Mouse (Mus musculus): ENCODE data around the gene Fam189a1. TPM values are rescaled to one million over a fixed set of nuclear protein-coding genes. Genes with fewer than 3 reads are reported as not detected.

Fam189a1 gene
- polyA plus RNA-seq, 1 experiment, result not detected

DNA sequence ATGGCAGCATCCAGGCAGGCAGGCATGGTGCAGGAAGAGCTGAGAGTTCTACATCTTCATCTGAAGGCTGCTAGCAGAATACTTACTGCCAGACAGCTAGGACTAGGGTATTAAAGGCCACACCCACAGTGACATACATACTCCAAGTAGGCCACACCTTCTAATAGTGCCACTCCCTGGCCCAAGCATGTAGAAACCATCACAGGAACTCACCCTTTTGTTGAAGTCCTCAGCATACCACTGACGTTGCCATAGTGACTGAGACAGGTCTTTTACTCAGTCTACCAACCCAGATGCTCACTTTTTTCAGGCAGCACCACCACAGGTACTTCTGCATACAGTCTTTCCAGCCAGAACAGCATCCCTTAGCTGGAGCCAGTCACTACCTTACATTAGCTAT is 104.4 kb downstream of the Fam189a1 start:
- no peak overlapping the region for H3K27ac ChIP-seq (ENCODE audit: insufficient read depth, low read depth, low read length)
- TF ChIP-seq POLR2A (IDR thresholded peaks at IDR 0.05; ENCODE audit: borderline replicate concordance, low read depth, low read length), result no peak
- TF ChIP-seq CTCF (IDR thresholded peaks at IDR 0.05; ENCODE audit: low read depth, low read length), result no peak
- no peak overlapping the region for H3K4me3 ChIP-seq (ENCODE audit: insufficient read depth, low read length)
- H3K4me1 ChIP-seq (ENCODE audit: control insufficient read depth, insufficient read depth, low read length), result no peaks in the 10 kb centered on the region

DNA sequence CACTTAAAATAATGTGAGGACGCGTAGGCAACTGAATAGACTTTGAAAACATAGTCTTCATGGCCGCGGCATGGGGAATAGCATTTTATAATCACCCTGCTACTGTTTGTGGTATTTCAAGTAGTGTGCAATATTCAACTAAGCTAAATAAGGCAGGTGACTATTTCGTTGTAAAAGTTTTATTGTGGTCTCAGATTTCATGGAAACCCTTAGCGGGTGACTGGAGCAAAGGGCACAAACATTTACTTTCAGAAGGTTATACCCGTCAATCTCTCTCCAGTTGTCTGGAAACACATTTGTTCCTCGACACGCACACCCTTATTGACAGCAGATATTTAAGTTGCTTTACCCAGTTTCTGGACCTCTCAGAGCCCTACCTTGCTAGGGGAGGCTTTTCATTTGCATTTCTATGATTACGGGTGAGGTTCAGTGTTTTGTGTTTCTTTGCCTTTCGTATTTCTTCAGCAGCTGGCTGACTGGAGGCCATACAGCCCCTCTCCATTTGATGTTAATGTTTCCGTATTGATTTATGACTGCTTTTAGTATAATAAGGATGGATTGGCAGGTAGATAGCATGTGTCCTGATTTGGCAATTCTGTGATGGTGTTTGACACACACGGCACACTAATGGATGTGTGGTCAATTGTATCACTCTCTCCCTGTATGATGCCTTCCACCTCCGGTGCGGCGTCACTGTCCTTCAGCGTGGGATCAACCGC is 107.0 kb downstream of the Fam189a1 start:
- Histone ChIP-seq H3K4me1 (ENCODE audit: control insufficient read depth, insufficient read depth, low read length) (no peaks in the 10 kb centered on the region), H3K27ac (ENCODE audit: insufficient read depth, low read depth, low read length) (no peak overlapping the region), H3K4me3 (ENCODE audit: insufficient read depth, low read length) (no peak overlapping the region)
- TF ChIP-seq POLR2A (IDR thresholded peaks at IDR 0.05; ENCODE audit: borderline replicate concordance, low read depth, low read length) (no peak), CTCF (IDR thresholded peaks at IDR 0.05; ENCODE audit: low read depth, low read length) (no peak)

DNA sequence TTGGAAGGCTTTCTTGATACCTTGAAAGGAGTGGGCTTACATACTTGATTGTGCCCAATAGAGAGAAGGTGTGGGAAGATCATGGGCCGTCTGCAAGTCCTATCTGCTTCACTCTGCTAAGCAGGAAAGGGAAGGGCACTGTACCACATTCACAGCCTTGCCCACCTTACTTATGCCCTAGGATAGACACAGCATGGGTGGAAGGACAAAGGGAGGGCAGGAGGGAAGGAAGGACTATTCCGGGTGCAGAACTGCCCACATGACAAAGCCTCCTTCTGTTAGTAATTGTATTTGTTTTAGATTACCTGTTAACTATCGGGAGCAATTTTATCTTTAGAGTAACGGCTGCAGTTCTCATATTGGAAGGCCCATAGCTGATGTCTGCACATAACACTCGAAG is 108.7 kb downstream of the Fam189a1 start:
- Histone ChIP-seq H3K4me3 (ENCODE audit: insufficient read depth, low read length) (no peak overlapping the region), H3K4me1 (ENCODE audit: control insufficient read depth, insufficient read depth, low read length) (no peaks in the 10 kb centered on the region), H3K27ac (ENCODE audit: insufficient read depth, low read depth, low read length) (no peak overlapping the region)
- TF ChIP-seq CTCF (IDR thresholded peaks at IDR 0.05; ENCODE audit: low read depth, low read length) (no peak), POLR2A (IDR thresholded peaks at IDR 0.05; ENCODE audit: borderline replicate concordance, low read depth, low read length) (no peak)

DNA sequence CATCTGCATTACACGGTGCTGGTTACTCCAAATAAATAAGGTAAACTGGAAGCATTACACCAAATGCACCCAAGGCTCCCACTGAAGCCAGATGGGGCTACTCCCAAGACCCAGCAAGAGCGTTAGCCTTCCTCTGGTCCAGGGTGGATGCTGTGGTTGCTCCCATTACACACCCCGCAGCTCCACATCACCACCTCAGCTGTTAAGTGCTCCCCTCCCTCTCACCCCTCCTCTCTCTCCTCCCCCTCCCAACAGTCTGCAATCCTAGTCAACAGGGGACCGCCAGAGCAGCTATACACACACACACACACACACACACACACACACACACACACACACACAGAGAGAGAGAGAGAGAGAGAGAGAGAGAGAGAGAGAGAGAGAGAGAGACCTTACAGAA is 109.7 kb downstream of the Fam189a1 start:
- no peak for TF ChIP-seq POLR2A (IDR thresholded peaks at IDR 0.05; ENCODE audit: borderline replicate concordance, low read depth, low read length)
- TF ChIP-seq CTCF (IDR thresholded peaks at IDR 0.05; ENCODE audit: low read depth, low read length), result no peak
- Histone ChIP-seq H3K4me3 (ENCODE audit: insufficient read depth, low read length) (no peak overlapping the region), H3K27ac (ENCODE audit: insufficient read depth, low read depth, low read length) (no peak overlapping the region)

DNA sequence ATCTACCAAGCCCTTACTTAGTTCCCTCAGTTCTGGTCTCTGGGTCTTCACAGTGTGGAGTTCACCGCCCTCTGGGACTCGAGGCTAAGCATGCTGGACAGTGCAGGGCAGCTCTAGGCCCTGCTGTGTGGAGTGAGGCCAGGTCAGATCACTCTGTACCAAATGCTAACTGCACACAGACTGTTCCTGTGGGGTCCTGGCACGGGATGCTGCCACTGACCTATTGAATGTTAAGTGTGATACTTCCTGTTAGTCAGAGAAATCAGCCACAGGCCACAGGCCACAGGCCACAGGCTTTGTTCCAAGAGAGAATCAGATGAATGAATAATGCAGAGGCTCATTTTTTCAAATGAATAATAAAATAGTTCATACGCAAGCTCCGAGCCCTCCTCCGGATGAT is 112.1 kb downstream of the Fam189a1 start:
- no peak overlapping the region for H3K4me3 ChIP-seq (ENCODE audit: insufficient read depth, low read length)
- no peaks in the 10 kb centered on the region for H3K4me1 ChIP-seq (ENCODE audit: control insufficient read depth, insufficient read depth, low read length)
- H3K27ac ChIP-seq (ENCODE audit: insufficient read depth, low read depth, low read length), result no peak overlapping the region
- no peak for TF ChIP-seq CTCF (IDR thresholded peaks at IDR 0.05; ENCODE audit: low read depth, low read length)
- TF ChIP-seq POLR2A (IDR thresholded peaks at IDR 0.05; ENCODE audit: borderline replicate concordance, low read depth, low read length), result no peak

More for the DNA sequence above, 109.7 kb downstream of the Fam189a1 start:
- no peaks in the 10 kb centered on the region for H3K4me1 ChIP-seq (ENCODE audit: control insufficient read depth, insufficient read depth, low read length)

DNA sequence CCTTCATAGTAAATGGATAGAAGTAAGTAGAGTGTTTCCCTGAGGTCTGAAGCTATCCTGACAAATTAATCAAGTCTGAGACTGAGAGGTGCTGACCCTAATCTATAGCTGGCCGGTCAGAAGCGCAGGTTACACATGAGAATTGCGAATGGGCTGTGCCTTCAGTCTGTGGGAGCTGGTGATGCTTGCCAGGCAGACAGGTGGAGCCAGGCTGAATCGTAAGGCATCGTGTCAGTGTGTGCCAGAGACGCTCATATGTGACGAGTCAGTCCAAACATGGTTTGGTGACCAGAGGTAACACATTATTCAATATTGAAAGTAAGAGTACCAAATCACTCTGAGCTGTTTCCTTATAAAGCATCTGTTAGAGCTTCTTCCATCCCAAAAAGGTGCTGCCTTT is 115.3 kb downstream of the Fam189a1 start:
- no peak overlapping the region for H3K27ac ChIP-seq (ENCODE audit: insufficient read depth, low read depth, low read length)
- no peak overlapping the region for H3K4me3 ChIP-seq (ENCODE audit: insufficient read depth, low read length)
- no peak for TF ChIP-seq CTCF (IDR thresholded peaks at IDR 0.05; ENCODE audit: low read depth, low read length)
- no peak for TF ChIP-seq POLR2A (IDR thresholded peaks at IDR 0.05; ENCODE audit: borderline replicate concordance, low read depth, low read length)
- no peaks in the 10 kb centered on the region for H3K4me1 ChIP-seq (ENCODE audit: control insufficient read depth, insufficient read depth, low read length)

DNA sequence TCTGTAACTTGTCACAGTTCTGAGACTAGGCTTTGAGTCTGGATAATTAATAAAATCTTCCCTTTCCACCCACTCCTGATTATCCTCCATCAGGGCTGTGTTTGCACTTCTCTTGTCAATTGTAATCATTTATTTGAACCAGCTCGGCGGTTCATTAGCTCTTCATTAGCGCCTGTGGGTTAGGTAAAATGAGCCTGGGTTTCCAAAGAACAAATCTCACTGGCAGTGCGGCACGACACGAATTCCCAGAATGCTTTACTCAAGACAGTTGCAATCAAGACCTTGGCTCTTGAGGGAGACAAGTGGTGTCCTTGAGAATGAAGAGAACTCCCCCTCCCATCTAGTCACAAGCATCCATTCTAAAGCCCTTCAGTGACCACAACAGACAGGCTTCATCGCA is 124.6 kb downstream of the Fam189a1 start:
- TF ChIP-seq POLR2A (IDR thresholded peaks at IDR 0.05; ENCODE audit: borderline replicate concordance, low read depth, low read length) (no peak), CTCF (IDR thresholded peaks at IDR 0.05; ENCODE audit: low read depth, low read length) (no peak)
- Histone ChIP-seq H3K4me3 (ENCODE audit: insufficient read depth, low read length) (no peak overlapping the region), H3K27ac (ENCODE audit: insufficient read depth, low read depth, low read length) (no peak overlapping the region), H3K4me1 (ENCODE audit: control insufficient read depth, insufficient read depth, low read length) (no peaks in the 10 kb centered on the region)

DNA sequence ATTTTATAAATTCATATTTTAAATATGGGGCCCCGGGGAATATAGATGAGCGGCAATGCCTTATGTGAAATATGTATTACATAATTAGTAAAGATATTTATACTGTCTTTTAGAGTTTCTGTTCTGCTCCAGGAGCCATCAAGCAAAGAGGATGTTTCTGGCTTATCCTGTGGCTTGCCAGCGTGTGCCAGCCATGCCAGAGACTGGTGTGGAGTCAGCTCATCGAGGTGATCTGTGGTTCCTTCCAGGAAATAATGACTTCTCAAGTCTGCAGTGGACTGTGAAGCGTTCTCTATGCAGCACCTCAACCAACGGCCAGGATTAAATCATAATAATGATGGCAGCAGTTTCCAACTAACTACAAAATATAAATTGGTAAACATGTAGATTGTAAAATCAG is 125.2 kb downstream of the Fam189a1 start:
- Histone ChIP-seq H3K4me3 (ENCODE audit: insufficient read depth, low read length) (no peak overlapping the region), H3K27ac (ENCODE audit: insufficient read depth, low read depth, low read length) (no peak overlapping the region), H3K4me1 (ENCODE audit: control insufficient read depth, insufficient read depth, low read length) (no peaks in the 10 kb centered on the region)
- no peak for TF ChIP-seq CTCF (IDR thresholded peaks at IDR 0.05; ENCODE audit: low read depth, low read length)
- TF ChIP-seq POLR2A (IDR thresholded peaks at IDR 0.05; ENCODE audit: borderline replicate concordance, low read depth, low read length), result no peak

DNA sequence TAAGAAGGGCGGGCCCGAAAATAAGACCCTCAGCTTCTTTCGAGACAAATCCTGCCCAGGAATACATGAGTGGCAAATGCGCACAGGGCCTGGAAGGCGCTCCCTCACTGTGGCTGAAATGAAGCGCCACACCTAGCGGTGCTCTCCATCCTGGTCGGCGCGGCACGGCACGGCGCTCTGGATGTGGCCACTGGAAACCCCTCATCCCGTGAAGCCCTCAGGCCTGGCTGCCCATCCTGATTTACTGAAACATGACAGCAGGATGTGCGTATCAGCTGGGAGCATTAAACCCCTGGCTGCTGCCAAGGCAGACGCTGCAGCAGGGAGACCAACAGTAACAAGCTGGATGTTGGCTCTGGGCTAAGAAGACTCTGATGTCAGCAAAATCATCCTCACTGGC is 126.4 kb downstream of the Fam189a1 start:
- no peak overlapping the region for H3K4me3 ChIP-seq (ENCODE audit: insufficient read depth, low read length)
- no peak overlapping the region for H3K27ac ChIP-seq (ENCODE audit: insufficient read depth, low read depth, low read length)
- no peaks in the 10 kb centered on the region for H3K4me1 ChIP-seq (ENCODE audit: control insufficient read depth, insufficient read depth, low read length)
- TF ChIP-seq POLR2A (IDR thresholded peaks at IDR 0.05; ENCODE audit: borderline replicate concordance, low read depth, low read length), result no peak
- no peak for TF ChIP-seq CTCF (IDR thresholded peaks at IDR 0.05; ENCODE audit: low read depth, low read length)

DNA sequence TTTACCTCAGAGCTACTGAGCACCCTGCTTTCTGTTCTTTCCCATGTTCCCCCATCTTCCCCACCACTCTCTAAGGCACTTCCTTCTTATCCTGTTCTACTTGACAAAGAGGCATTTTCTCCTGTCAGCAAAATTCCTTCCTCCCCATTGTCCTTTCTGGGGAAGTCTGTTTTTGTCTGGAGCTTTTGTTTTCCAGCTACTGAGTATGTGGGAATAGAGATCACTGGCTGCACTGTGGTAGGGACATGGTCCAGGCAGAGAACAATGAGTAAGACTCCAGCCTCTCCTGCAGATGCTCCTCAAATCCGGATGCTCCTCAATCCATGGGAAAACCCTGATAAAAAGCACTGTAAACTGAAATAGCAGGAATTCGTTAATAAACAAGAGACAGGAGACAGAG is 135.1 kb downstream of the Fam189a1 start:
- Histone ChIP-seq H3K4me1 (ENCODE audit: control insufficient read depth, insufficient read depth, low read length) (no peaks in the 10 kb centered on the region), H3K4me3 (ENCODE audit: insufficient read depth, low read length) (no peak overlapping the region), H3K27ac (ENCODE audit: insufficient read depth, low read depth, low read length) (no peak overlapping the region)
- no peak for TF ChIP-seq CTCF (IDR thresholded peaks at IDR 0.05; ENCODE audit: low read depth, low read length)
- TF ChIP-seq POLR2A (IDR thresholded peaks at IDR 0.05; ENCODE audit: borderline replicate concordance, low read depth, low read length), result no peak

Data from bone marrow macrophage, adult 2 months (primary cell).